In genomic region chr3:145816807-145817206, GRCm38 (mm10) we compare ENCODE assay signal across 8 mouse cellular contexts. TPM values are rescaled to one million over a fixed set of nuclear protein-coding genes. Genes with fewer than 3 reads are reported as not detected.
DNase-seq lines count a peak whose midpoint lies in the region; ATAC-seq and TF ChIP-seq lines count a peak whose summit lies in the region.

No protein-coding gene starts in this region.

- no peak overlapping the region for H3K27ac ChIP-seq in liver, embryonic 11.5 days (ENCODE audit: low read depth, low read length)
- peak overlapping the region; percentile 12 to 53; a peak in 3 of 4 replicates for H3K27ac ChIP-seq in heart, embryonic 14.5 days (replicated peaks in 1 of 2; ENCODE audit: control insufficient read depth in 1 of 2, insufficient read depth in 1 of 2, low read depth in 2 of 2, low read length in 2 of 2)
- peak overlapping the region; percentile 80 for H3K27ac ChIP-seq in kidney, postnatal 0 days

- peaks cover 8% of the 10 kb centered on the region; the same call in 1 of the 2 replicates for H3K4me1 ChIP-seq in liver, embryonic 11.5 days (replicated peaks; ENCODE audit: control insufficient read depth, insufficient read depth, low read length)
- peaks cover 10 to 22% of the 10 kb centered on the region in 2 experiments for H3K4me1 ChIP-seq in heart, embryonic 14.5 days (ENCODE audit: control insufficient read depth in 2 of 2, insufficient read depth in 2 of 2, low read length in 2 of 2)
- peaks cover 16% of the 10 kb centered on the region for H3K4me1 ChIP-seq in kidney, postnatal 0 days (replicated peaks; ENCODE audit: insufficient read depth, low read length)

- H3K4me2 ChIP-seq in liver, embryonic 11.5 days, result no peak overlapping the region
- peak overlapping the region; percentile 18 for H3K4me2 ChIP-seq in heart, embryonic 14.5 days (ENCODE audit: low read length)
- peak overlapping the region; percentile 25; the same call in 1 of the 2 replicates for H3K4me2 ChIP-seq in kidney, postnatal 0 days (ENCODE audit: low read length)

- no peak overlapping the region for H3K9ac ChIP-seq in liver, embryonic 11.5 days (ENCODE audit: low read depth, low read length)
- no peak overlapping the region for H3K9ac ChIP-seq in heart, embryonic 14.5 days (ENCODE audit: low read length)
- H3K9ac ChIP-seq in kidney, postnatal 0 days (ENCODE audit: low read depth, low read length), result no peak overlapping the region

- H3K36me3 ChIP-seq in liver, embryonic 11.5 days (ENCODE audit: control insufficient read depth, insufficient read depth, low read length), result no peaks in the 10 kb centered on the region
- H3K36me3 ChIP-seq in heart, embryonic 14.5 days (ENCODE audit: control insufficient read depth, insufficient read depth, low read length), result no peaks in the 10 kb centered on the region
- H3K36me3 ChIP-seq in kidney, postnatal 0 days (ENCODE audit: insufficient read depth, low read length), result no peaks in the 10 kb centered on the region

- 44% methylated on average over 1 of the region's 1 CpGs for WGBS in liver, embryonic 11.5 days
- WGBS in heart, embryonic 14.5 days, result 31% methylated on average over 1 of the region's 1 CpGs
- WGBS in kidney, postnatal 0 days, result 38% methylated on average over 1 of the region's 1 CpGs

- DNase-seq in liver, result peak; percentile 12
- DNase-seq in liver, embryonic 11.5 days (ENCODE audit: low spot score), result no peak
- DNase-seq in kidney, postnatal 0 days (ENCODE audit: low spot score), result peak; percentile 80
- peak; percentile 55 to 59 for DNase-seq in lung, postnatal 4 days
- DNase-seq in frontal cortex, postnatal 10 days (ENCODE audit: low spot score in 2 of 2), result no peak
- no peak for DNase-seq in right cerebral cortex, postnatal 10 days (ENCODE audit: low spot score in 2 of 2)
- no peak for DNase-seq in thymus, postnatal 4 days

- H3K4me3 ChIP-seq in liver, embryonic 11.5 days (ENCODE audit: low read depth, low read length), result no peak overlapping the region
- H3K4me3 ChIP-seq in heart, embryonic 14.5 days (ENCODE audit: control insufficient read depth in 1 of 2, insufficient read depth in 1 of 2, low read depth in 1 of 2, low read length in 2 of 2), result no peak overlapping the region
- no peak overlapping the region for H3K4me3 ChIP-seq in kidney, postnatal 0 days (replicated peaks; ENCODE audit: low read depth, low read length)

- H3K9me3 ChIP-seq in liver, embryonic 11.5 days (ENCODE audit: control insufficient read depth, low read length), result no peaks in the 10 kb centered on the region
- no peaks in the 10 kb centered on the region; the same call in 1 of the 2 replicates for H3K9me3 ChIP-seq in heart, embryonic 14.5 days (ENCODE audit: control insufficient read depth, low read length)
- no peaks in the 10 kb centered on the region for H3K9me3 ChIP-seq in kidney, postnatal 0 days (replicated peaks; ENCODE audit: low read length)

- ATAC-seq in liver, embryonic 11.5 days (replicated peaks; ENCODE audit: low FRiP score), result no peak
- peak; percentile 67 for ATAC-seq in heart, embryonic 14.5 days (ENCODE audit: insufficient number of reproducible peaks, insufficient read depth, low FRiP score, low read depth)
- peak; percentile 35; the same call in 1 of the 2 replicates for ATAC-seq in kidney, postnatal 0 days (replicated peaks; ENCODE audit: low FRiP score, low read depth)

- TF ChIP-seq CTCF in kidney, postnatal 0 days (IDR thresholded peaks at IDR 0.05; ENCODE audit: low read depth), result no peak

- no peaks in the 10 kb centered on the region for H3K27me3 ChIP-seq in liver, embryonic 11.5 days (replicated peaks; ENCODE audit: control insufficient read depth, insufficient read depth, low read length)
- H3K27me3 ChIP-seq in heart, embryonic 14.5 days (ENCODE audit: control insufficient read depth, insufficient read depth, low read length), result no peaks in the 10 kb centered on the region
- H3K27me3 ChIP-seq in kidney, postnatal 0 days (ENCODE audit: insufficient read depth, low read length), result no peaks in the 10 kb centered on the region

RNA-seq across cellular contexts. Expression of gene Ddah1, which starts 58.3 kb away (rescaled TPM):
- 47.3 and 50.2 TPM in 2 replicates for polyA plus RNA-seq in liver, embryonic 11.5 days (2014; fragmentation: Nextera tagmentation; extraction: Ambion mirVana)
- 23.9 and 28.9 TPM in 2 replicates for polyA plus RNA-seq in heart, embryonic 14.5 days (2014; fragmentation: Nextera tagmentation; extraction: Ambion mirVana)
- 108 and 119 TPM in 2 replicates for polyA plus RNA-seq in kidney, postnatal 0 days (2015; fragmentation: Nextera tagmentation; extraction: Ambion mirVana)

Comparison
In these comparisons a context has a peak if more than half of its experiments do, and no peak if none do; other contexts are left out.
1. DNase-seq: peak in liver (single experiment), kidney, postnatal 0 days (single experiment) and lung, postnatal 4 days (2 of 2); none in liver, embryonic 11.5 days (single experiment), frontal cortex, postnatal 10 days (0 of 2), right cerebral cortex, postnatal 10 days (0 of 2) and thymus, postnatal 4 days (single experiment).